Mouse (Mus musculus) gastrocnemius, adult 8-10 months (tissue): ENCODE measurements around the gene Tekt4. TPM values are rescaled to one million over a fixed set of nuclear protein-coding genes. Genes with fewer than 3 reads are reported as not detected.

Experiments used
- DNase-seq, 2 experiments: peaks; one replicate each; pipeline ENCODE4 v3.0.0; 2022; ENCODE audit warnings: low spot score in 2 of 2
- total RNA-seq, 4 experiments: library from RNA; stranded (reverse); gene quantifications; 2 replicates each; pipeline ENCODE4 v1.2.4; 2022

The Tekt4 gene
- total RNA-seq, 4 experiments from 2014 or later, result not detected

- DNase-seq, result peak in 1 of 2 experiments; percentile 47
Observed at GRCm38 (mm10) chr17:25474330-25475077, 20.1 kb downstream of the Tekt4 start.

GRCm38 (mm10) chr17:25475946-25476744 is 21.7 kb downstream of the Tekt4 start:
- no peak for DNase-seq

GRCm38 (mm10) chr17:25480152-25480551 is 25.7 kb downstream of the Tekt4 start:
- no peak for DNase-seq

GRCm38 (mm10) chr17:25480820-25481219 is 26.4 kb downstream of the Tekt4 start:
- no peak for DNase-seq

- no peak for DNase-seq
Observed at GRCm38 (mm10) chr17:25482092-25482491, 27.7 kb downstream of the Tekt4 start.

GRCm38 (mm10) chr17:25497013-25497412 is 42.6 kb downstream of the Tekt4 start, which contains the start of gene Sstr5:
Sstr5 (minus strand) TSS chr17:25497288.
- DNase-seq, result no peak

GRCm38 (mm10) chr17:25502599-25502998 is 48.2 kb downstream of the Tekt4 start:
- no peak for DNase-seq

- peak; percentile 17 to 26 for DNase-seq
Observed at GRCm38 (mm10) chr17:25507799-25508198, 53.4 kb downstream of the Tekt4 start.

- DNase-seq, result peak in 1 of 2 experiments; percentile 25
Observed at GRCm38 (mm10) chr17:25508860-25509577, 54.6 kb downstream of the Tekt4 start.

GRCm38 (mm10) chr17:25510074-25510830 is 55.8 kb downstream of the Tekt4 start:
- DNase-seq, result no peak

GRCm38 (mm10) chr17:25511876-25512275 is 57.5 kb downstream of the Tekt4 start:
- DNase-seq, result no peak

- no peak for DNase-seq
Observed at GRCm38 (mm10) chr17:25514055-25514454, 59.6 kb downstream of the Tekt4 start.

GRCm38 (mm10) chr17:25516315-25516714 is 61.9 kb downstream of the Tekt4 start:
- DNase-seq, result no peak

GRCm38 (mm10) chr17:25518144-25518543 is 63.7 kb downstream of the Tekt4 start:
- no peak for DNase-seq

- DNase-seq, result no peak
Observed at GRCm38 (mm10) chr17:25519511-25519910, 65.1 kb downstream of the Tekt4 start.

GRCm38 (mm10) chr17:25520492-25520891 is 66.1 kb downstream of the Tekt4 start:
- no peak for DNase-seq

- no peak for DNase-seq
Observed at GRCm38 (mm10) chr17:25522080-25522479, 67.7 kb downstream of the Tekt4 start.
